Mouse (Mus musculus) lung, embryonic 14.5 days (tissue): Measurements from ENCODE around the gene Dlx2. TPM values are rescaled to one million over a fixed set of nuclear protein-coding genes. Genes with fewer than 3 reads are reported as not detected.

ENCODE experiments used
- ATAC-seq: fragments of 200-750 bp; cut with Nextera tagmentation; 2 replicates; pipeline ENCODE4 v1.8.0; 2017; ENCODE audit warnings: mild to moderate bottlenecking, moderate TSS enrichment, moderate library complexity; ENCODE audit not compliant: insufficient read depth
- DNase-seq: peaks from one replicate; pipeline ENCODE4 v3.0.0-alpha.2; 2015
- H3K27ac ChIP-seq: fragments of 300-500 bp; sonication (generic); 2 replicates; pipeline ENCODE4 v1.5.1; 2014; ENCODE audit warnings: low read depth, mild to moderate bottlenecking, moderate library complexity
- H3K27me3 ChIP-seq: fragments of 300-500 bp; sonication (generic); 2 replicates; pipeline ENCODE4 v1.6.1; 2014; ENCODE audit warnings: low read length, control low read depth; ENCODE audit not compliant: insufficient read depth
- H3K36me3 ChIP-seq: fragments of 300-500 bp; sonication (generic); 2 replicates; pipeline ENCODE4 v1.6.1; 2014; ENCODE audit warnings: control low read depth; ENCODE audit not compliant: insufficient read depth
- H3K4me1 ChIP-seq: fragments of 300-500 bp; sonication (generic); 2 replicates; pipeline ENCODE4 v1.6.1; 2014; ENCODE audit warnings: antibody characterized with exemption, control low read depth; ENCODE audit not compliant: insufficient read depth
- H3K4me2 ChIP-seq: fragments of 300-500 bp; sonication (generic); 2 replicates; pipeline ENCODE4 v1.6.1; 2014; ENCODE audit warnings: mild to moderate bottlenecking
- H3K4me3 ChIP-seq: fragments of 300-500 bp; sonication (generic); 2 replicates; pipeline ENCODE4 v1.5.1; 2014; ENCODE audit warnings: low read depth, low read length
- H3K9ac ChIP-seq: fragments of 300-500 bp; sonication (generic); 2 replicates; pipeline ENCODE4 v1.6.1; 2014
- H3K9me3 ChIP-seq: fragments of 300-500 bp; sonication (generic); 2 replicates; pipeline ENCODE4 v1.6.1; 2016; ENCODE audit warnings: low read depth, low read length, control low read depth
- CTCF ChIP-seq: IDR thresholded peaks from 2 replicates; pipeline ENCODE4 v1.5.1; 2016; ENCODE audit warnings: antibody characterized with exemption, low read depth
- WGBS: fragments of 180-500 bp; shearing (Covaris S2); extraction: QIAGEN DNeasy Blood & Tissue Kit; methylation state at CpG from one replicate; pipeline ENCODE4 v1.1.7; 2014; 5-methylcytosine and 5-hydroxymethylcytosine counted together
- polyA plus RNA-seq: library from polyadenylated mRNA; unstranded; fragments of >200 nt; fragmentation: Nextera tagmentation; extraction: Ambion mirVana; gene quantifications from 2 replicates; pipeline ENCODE4 v1.2.1, GENCODE M21; 2014

Gene Dlx2
- polyA plus RNA-seq, 1 experiment from 2014 or later: 0.07 TPM

DNA sequence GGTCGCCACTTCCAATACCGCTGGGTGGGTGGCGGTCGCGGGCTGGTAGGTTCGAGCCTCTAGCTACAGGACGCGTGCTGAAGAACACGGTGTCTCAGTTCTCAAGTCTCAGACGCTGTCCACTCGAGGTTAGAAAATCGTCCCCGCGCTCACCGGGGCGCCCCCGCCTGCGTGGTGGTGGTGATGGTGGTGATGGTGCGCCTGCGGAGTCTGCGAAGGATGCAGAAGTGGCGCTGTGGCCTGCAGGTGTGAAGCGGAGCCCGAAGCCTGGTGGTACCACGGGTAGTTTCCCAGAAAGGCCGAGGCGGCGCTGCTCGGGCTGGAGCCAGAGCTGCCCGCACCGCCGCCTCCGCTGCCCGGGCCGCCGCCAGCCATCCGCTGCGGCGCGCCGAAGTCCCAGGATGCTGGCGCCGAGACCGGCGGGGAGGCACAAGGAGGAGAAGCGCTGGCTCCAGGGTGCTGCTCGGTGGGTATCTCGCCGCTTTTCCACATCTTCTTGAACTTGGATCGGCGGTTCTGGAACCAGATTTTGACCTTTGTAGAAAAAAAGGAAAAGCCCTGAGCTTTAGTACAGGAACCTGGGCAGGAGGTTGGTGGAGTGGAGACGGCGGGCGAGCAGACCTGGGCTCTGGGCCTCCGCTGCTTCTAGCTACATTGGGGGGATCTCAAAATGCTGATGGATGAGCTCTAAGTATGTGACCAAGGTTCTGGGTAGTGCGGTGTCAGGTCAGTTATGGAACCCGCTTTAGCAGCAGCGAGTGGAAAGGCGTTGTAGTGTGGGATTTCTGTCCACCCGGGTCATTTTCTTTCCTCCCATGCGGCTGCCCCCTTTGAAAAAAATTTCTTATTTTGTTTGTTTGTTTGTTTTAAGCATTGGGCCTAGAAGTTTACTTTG lies 1.9 kb downstream of the Dlx2 start:
- 1% methylated on average over 61 of the region's 61 CpGs for WGBS
- H3K9ac ChIP-seq: no peak overlapping the region
- H3K4me1 ChIP-seq: peaks cover 5% of the 10 kb centered on the region; the same call in 1 of the 2 replicates
- peaks cover 96% of the 10 kb centered on the region for H3K27me3 ChIP-seq
- peak overlapping the region; percentile 45 for H3K4me3 ChIP-seq
- DNase-seq (peak; percentile 48), ATAC-seq (no peak)
- no peak overlapping the region for H3K4me2 ChIP-seq
- no peaks in the 10 kb centered on the region for H3K36me3 ChIP-seq
- no peaks in the 10 kb centered on the region for H3K9me3 ChIP-seq
- no peak for TF ChIP-seq CTCF
- no peak overlapping the region for H3K27ac ChIP-seq

DNA sequence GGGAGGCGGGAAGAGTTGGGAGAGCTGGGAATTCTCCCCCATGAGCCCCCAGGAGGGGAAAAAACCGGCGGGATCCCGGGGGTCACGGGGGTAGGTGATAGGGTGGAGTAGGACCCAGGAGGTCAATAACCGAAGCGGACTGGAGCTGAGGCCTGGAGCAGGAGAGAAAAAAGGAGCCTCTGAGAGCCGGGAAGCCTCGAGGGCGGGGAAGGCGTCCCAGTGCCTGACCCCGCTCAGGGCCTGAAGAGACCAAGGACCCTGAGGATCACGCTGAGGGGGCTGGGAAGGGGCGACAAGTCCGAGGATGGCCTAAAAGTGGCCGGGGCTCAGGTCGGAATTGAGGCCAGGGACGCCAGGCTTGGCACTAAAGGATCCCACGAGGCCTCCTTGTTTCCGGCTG lies 2.6 kb downstream of the Dlx2 start:
- no peak for TF ChIP-seq CTCF
- no peak overlapping the region for H3K9ac ChIP-seq
- 2% methylated on average over 20 of the region's 20 CpGs for WGBS
- no peak overlapping the region for H3K4me2 ChIP-seq
- ATAC-seq (no peak), DNase-seq (no peak)
- no peak overlapping the region for H3K27ac ChIP-seq
- H3K4me1 ChIP-seq: peaks cover 5% of the 10 kb centered on the region; the same call in 1 of the 2 replicates
- peaks cover 96% of the 10 kb centered on the region for H3K27me3 ChIP-seq
- peak overlapping the region; percentile 14 for H3K4me3 ChIP-seq
- H3K9me3 ChIP-seq: no peaks in the 10 kb centered on the region
- H3K36me3 ChIP-seq: no peaks in the 10 kb centered on the region

DNA sequence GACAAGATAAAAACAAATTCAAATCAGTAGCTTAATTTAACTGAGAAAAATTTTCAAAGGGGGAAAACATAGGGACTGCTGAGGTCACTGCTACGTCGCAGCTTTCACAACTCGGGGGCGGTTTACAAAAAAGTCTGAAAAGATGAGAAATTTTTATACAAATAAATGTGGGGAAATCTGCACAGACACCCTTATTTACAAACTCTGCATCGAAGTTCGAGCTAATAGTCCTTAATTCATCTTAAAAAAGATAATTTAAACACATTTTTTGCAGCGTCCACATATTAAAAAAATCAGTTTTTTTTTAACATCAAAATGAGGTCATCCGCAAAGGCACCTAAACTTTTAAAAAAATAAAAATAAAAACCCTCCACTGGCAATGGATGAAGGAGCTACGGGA lies 3.0 kb downstream of the Dlx2 start:
- no peak overlapping the region for H3K9ac ChIP-seq
- H3K36me3 ChIP-seq: no peaks in the 10 kb centered on the region
- H3K4me2 ChIP-seq: no peak overlapping the region
- no peak overlapping the region for H3K27ac ChIP-seq
- H3K9me3 ChIP-seq: no peaks in the 10 kb centered on the region
- TF ChIP-seq CTCF: no peak
- 3% methylated on average over 9 of the region's 9 CpGs for WGBS
- H3K4me3 ChIP-seq: no peak overlapping the region; the same call in 1 of the 2 replicates
- no peak for ATAC-seq
- DNase-seq: peak; percentile 9
- peaks cover 5% of the 10 kb centered on the region; the same call in 1 of the 2 replicates for H3K4me1 ChIP-seq
- peaks cover 96% of the 10 kb centered on the region for H3K27me3 ChIP-seq

DNA sequence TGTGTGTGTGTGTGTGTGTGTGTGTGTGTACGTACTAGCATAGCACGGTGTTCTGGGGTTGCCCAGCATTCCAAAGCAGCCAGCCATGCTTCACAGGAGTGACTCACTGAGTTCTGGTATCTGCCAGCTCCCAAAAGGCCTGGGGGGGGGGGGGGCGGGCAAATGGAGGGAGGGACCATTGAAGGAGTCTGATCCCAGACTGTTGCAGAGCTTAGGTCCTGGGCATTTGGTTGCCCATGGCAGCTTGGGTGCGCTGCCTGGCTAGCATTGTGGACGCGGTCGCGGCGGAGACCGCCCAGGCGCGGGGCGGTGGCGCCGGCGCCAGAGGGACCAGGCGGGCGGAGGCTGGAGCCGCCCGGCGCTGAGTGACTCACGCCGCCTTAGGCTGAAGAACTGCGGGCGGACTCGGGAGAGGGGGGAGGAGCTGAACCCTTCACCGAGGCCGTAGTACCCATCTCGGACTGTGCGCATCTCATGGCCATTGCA lies 3.7 kb downstream of the Dlx2 start:
- H3K9ac ChIP-seq: no peak overlapping the region
- no peaks in the 10 kb centered on the region for H3K36me3 ChIP-seq
- H3K27me3 ChIP-seq: peaks cover 96% of the 10 kb centered on the region
- peak overlapping the region; percentile 7 for H3K4me3 ChIP-seq
- peak overlapping the region; percentile 21; the same call in 1 of the 2 replicates for H3K4me2 ChIP-seq
- no peak for TF ChIP-seq CTCF
- H3K4me1 ChIP-seq: peaks cover 5% of the 10 kb centered on the region; the same call in 1 of the 2 replicates
- WGBS: under 1% methylated on average over 29 of the region's 30 CpGs
- peak; percentile 57 for DNase-seq
- H3K27ac ChIP-seq: no peak overlapping the region
- H3K9me3 ChIP-seq: no peaks in the 10 kb centered on the region
- peak; percentile 53; the same call in 1 of the 2 replicates for ATAC-seq

DNA sequence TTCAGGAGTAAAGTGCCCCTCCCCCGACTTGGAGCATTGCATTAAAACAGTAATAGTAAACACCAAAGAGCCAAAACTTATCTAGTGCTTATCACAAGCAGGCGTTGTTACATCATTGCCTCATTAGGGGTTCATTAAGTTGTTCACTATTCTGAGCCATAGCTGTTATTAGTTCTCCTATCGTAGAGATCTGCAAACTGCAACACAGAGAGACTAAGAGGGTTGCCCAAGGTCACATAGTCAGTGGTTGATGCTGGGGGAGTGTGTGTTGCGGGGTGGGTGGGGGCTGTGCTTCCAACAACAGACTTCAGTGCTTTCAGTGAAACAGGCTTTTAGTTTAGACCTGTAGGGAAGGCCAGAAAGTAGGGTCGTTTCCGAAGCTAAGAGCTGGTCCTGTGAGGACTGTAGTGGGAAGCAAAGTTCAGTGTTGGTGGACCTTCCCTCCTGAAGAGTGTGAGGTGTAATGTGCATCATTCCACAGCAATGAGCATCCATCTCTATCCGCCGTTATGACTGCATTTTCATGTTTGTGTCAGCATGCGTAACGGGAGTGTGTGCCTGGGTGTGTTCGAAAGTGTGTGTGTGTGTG lies 4.2 kb downstream of the Dlx2 start:
- H3K27ac ChIP-seq: no peak overlapping the region
- H3K9ac ChIP-seq: no peak overlapping the region
- no peak overlapping the region for H3K4me2 ChIP-seq
- ATAC-seq: no peak
- H3K27me3 ChIP-seq: peaks cover 100% of the 10 kb centered on the region
- no peak overlapping the region for H3K4me3 ChIP-seq
- H3K9me3 ChIP-seq: no peaks in the 10 kb centered on the region
- no peak for TF ChIP-seq CTCF
- DNase-seq: peak; percentile 3
- H3K36me3 ChIP-seq: no peaks in the 10 kb centered on the region
- 4% methylated on average over 11 of the region's 11 CpGs for WGBS
- H3K4me1 ChIP-seq: peaks cover 5% of the 10 kb centered on the region; the same call in 1 of the 2 replicates

DNA sequence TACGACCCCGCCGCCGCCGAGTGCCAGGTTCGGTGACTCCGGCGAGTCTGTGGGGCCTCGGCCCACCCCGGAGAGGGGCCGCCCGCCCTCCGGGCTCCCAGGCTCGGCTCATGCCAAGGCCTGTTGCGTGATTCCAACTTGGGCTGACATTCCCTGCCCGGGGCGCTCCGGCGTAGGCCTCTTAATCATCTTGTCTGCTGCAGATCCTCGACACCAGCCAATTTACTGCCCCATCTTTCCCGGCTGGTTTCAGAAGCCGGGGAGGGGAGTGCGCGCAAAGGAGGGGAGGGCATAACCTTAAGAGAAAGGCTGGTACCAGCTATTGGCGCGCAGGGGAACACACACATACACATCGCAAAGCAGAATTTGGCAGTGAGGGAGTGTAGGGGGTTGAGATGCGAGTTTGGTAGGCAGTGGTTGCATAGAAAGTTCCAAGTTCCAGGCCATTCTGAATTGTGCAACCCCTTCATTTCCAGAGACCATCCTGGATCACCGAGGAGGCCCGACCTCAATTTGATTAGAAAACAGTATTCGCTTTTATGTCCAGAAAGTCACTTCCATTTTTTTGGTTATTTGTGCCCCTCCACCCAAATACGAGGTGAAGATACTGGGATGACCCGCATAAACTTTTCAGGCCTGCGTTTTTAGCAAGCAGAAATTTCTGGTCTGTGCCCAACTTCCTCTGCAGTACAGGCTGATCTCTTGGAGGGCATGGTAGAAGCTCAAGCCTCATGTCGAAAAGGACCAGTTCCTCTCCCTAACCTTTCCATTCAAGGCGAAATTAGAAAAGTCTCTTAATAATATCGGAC lies 4.9 kb downstream of the Dlx2 start:
- H3K9ac ChIP-seq: no peak overlapping the region
- peak overlapping the region; percentile 33; the same call in 1 of the 2 replicates for H3K4me2 ChIP-seq
- TF ChIP-seq CTCF: no peak
- WGBS: 3% methylated on average over 37 of the region's 37 CpGs
- H3K27ac ChIP-seq: no peak overlapping the region
- peak overlapping the region; percentile 16 for H3K4me3 ChIP-seq
- ATAC-seq (no peak), DNase-seq (no peak)
- H3K36me3 ChIP-seq: no peaks in the 10 kb centered on the region
- H3K4me1 ChIP-seq: peaks cover 5% of the 10 kb centered on the region; the same call in 1 of the 2 replicates
- peaks cover 100% of the 10 kb centered on the region for H3K27me3 ChIP-seq
- no peaks in the 10 kb centered on the region for H3K9me3 ChIP-seq
